Mouse (Mus musculus): ENCODE measurements around the gene Mcoln2.

Gene Mcoln2

GRCm38 (mm10) chr3:146145501-146145900 lies 4.1 kb upstream of the Mcoln2 start:
- DNase-seq (ENCODE audit: low spot score in 2 of 2) = no peak

GRCm38 (mm10) chr3:146146131-146146530 lies 3.5 kb upstream of the Mcoln2 start:
- no peak for DNase-seq (ENCODE audit: low spot score in 2 of 2)

GRCm38 (mm10) chr3:146150058-146150400 lies 396 bp downstream of the Mcoln2 start:
- DNase-seq (ENCODE audit: low spot score in 2 of 2) = no peak

GRCm38 (mm10) chr3:146150560-146150959 lies 927 bp downstream of the Mcoln2 start:
- no peak for DNase-seq (ENCODE audit: low spot score in 2 of 2)

GRCm38 (mm10) chr3:146151328-146151727 lies 1.7 kb downstream of the Mcoln2 start:
- DNase-seq (ENCODE audit: low spot score in 2 of 2) = no peak

- DNase-seq (ENCODE audit: low spot score in 2 of 2) = no peak
Observed at GRCm38 (mm10) chr3:146151755-146152154, 2.1 kb downstream of the Mcoln2 start.

GRCm38 (mm10) chr3:146152348-146152747 lies 2.7 kb downstream of the Mcoln2 start:
- DNase-seq (ENCODE audit: low spot score in 2 of 2) = no peak

GRCm38 (mm10) chr3:146152913-146153312 lies 3.3 kb downstream of the Mcoln2 start:
- DNase-seq (ENCODE audit: low spot score in 2 of 2) = no peak

- DNase-seq (ENCODE audit: low spot score in 2 of 2) = no peak
Observed at GRCm38 (mm10) chr3:146153862-146154611, 4.4 kb downstream of the Mcoln2 start.

- no peak for DNase-seq (ENCODE audit: low spot score in 2 of 2)
Observed at GRCm38 (mm10) chr3:146155628-146156576, 6.3 kb downstream of the Mcoln2 start.

GRCm38 (mm10) chr3:146156811-146157210 lies 7.2 kb downstream of the Mcoln2 start:
- DNase-seq (ENCODE audit: low spot score in 2 of 2) = no peak

GRCm38 (mm10) chr3:146158039-146158438 lies 8.4 kb downstream of the Mcoln2 start:
- DNase-seq (ENCODE audit: low spot score in 2 of 2) = no peak

GRCm38 (mm10) chr3:146159360-146159759 lies 9.7 kb downstream of the Mcoln2 start:
- DNase-seq (ENCODE audit: low spot score in 2 of 2) = no peak

- no peak for DNase-seq (ENCODE audit: low spot score in 2 of 2)
Observed at GRCm38 (mm10) chr3:146162197-146162596, 12.6 kb downstream of the Mcoln2 start.

GRCm38 (mm10) chr3:146169356-146169755 lies 19.7 kb downstream of the Mcoln2 start:
- DNase-seq (ENCODE audit: low spot score in 2 of 2) = no peak

GRCm38 (mm10) chr3:146173030-146173429 lies 23.4 kb downstream of the Mcoln2 start:
- DNase-seq (ENCODE audit: low spot score in 2 of 2) = no peak

- no peak for DNase-seq (ENCODE audit: low spot score in 2 of 2)
Observed at GRCm38 (mm10) chr3:146174215-146174614, 24.6 kb downstream of the Mcoln2 start.

- DNase-seq (ENCODE audit: low spot score in 2 of 2) = no peak
Observed at GRCm38 (mm10) chr3:146177295-146177694, 27.7 kb downstream of the Mcoln2 start.

GRCm38 (mm10) chr3:146177748-146178582 lies 28.3 kb downstream of the Mcoln2 start:
- peak; percentile 42 to 78 for DNase-seq (ENCODE audit: low spot score in 2 of 2)

GRCm38 (mm10) chr3:146180341-146180740 lies 30.7 kb downstream of the Mcoln2 start:
- DNase-seq (ENCODE audit: low spot score in 2 of 2) = no peak

- peak in 1 of 2 experiments; percentile 41 for DNase-seq (ENCODE audit: low spot score in 2 of 2)
Observed at GRCm38 (mm10) chr3:146180986-146181385, 31.4 kb downstream of the Mcoln2 start.
